Mouse (Mus musculus) liver, embryonic 16.5 days (tissue): ENCODE measurements at regions not wholly inside any gene's neighbourhood (a gene's known extent, or its start where the extent isn't known, plus 50 kb on each side); places are given as distances from the start of the nearest gene placed in this dataset.

Experiments used
- ATAC-seq: fragments of 200-750 bp; cut with Nextera tagmentation; 2 replicates; pipeline ENCODE4 v1.8.0; 2017; ENCODE audit warnings: low read depth, mild to moderate bottlenecking, moderate number of reproducible peaks, moderate library complexity
- H3K27ac ChIP-seq: fragments of 300-500 bp; sonication (generic); 2 replicates; pipeline ENCODE4 v1.5.1; 2014; ENCODE audit warnings: mild to moderate bottlenecking, low read length
- H3K27me3 ChIP-seq: fragments of 300-500 bp; sonication (generic); 2 replicates; pipeline ENCODE4 v1.6.1; 2014; ENCODE audit warnings: low read depth, low read length, mixed read lengths; ENCODE audit not compliant: control insufficient read depth, insufficient read depth
- H3K36me3 ChIP-seq: fragments of 300-500 bp; sonication (generic); 2 replicates; pipeline ENCODE4 v1.6.1; 2014; ENCODE audit warnings: mild to moderate bottlenecking; ENCODE audit not compliant: control insufficient read depth, insufficient read depth
- H3K4me1 ChIP-seq: fragments of 300-500 bp; sonication (generic); 2 replicates; pipeline ENCODE4 v1.6.1; 2014; ENCODE audit warnings: low read depth, low read length, mixed read lengths; ENCODE audit not compliant: control insufficient read depth
- H3K4me2 ChIP-seq: fragments of 300-500 bp; sonication (generic); 2 replicates; pipeline ENCODE4 v1.6.1; 2014; ENCODE audit warnings: low read depth, low read length, mixed read lengths
- H3K4me3 ChIP-seq: fragments of 300-500 bp; sonication (generic); 2 replicates; pipeline ENCODE4 v1.5.1; 2014; ENCODE audit warnings: low read depth, mild to moderate bottlenecking, low read length
- H3K9ac ChIP-seq: fragments of 300-500 bp; sonication (generic); 2 replicates; pipeline ENCODE4 v1.6.1; 2014; ENCODE audit warnings: low read depth, low read length
- H3K9me3 ChIP-seq: fragments of 300-500 bp; sonication (generic); replicated peaks from 2 replicates; pipeline ENCODE4 v1.6.1; 2016; ENCODE audit warnings: low read length; ENCODE audit not compliant: control insufficient read depth
- WGBS: fragments of 180-500 bp; shearing (Covaris S2); extraction: QIAGEN DNeasy Blood & Tissue Kit; methylation state at CpG from one replicate; pipeline ENCODE4 v1.1.7; 2014; ENCODE audit not compliant: insufficient replicate concordance; 5-methylcytosine and 5-hydroxymethylcytosine counted together

DNA sequence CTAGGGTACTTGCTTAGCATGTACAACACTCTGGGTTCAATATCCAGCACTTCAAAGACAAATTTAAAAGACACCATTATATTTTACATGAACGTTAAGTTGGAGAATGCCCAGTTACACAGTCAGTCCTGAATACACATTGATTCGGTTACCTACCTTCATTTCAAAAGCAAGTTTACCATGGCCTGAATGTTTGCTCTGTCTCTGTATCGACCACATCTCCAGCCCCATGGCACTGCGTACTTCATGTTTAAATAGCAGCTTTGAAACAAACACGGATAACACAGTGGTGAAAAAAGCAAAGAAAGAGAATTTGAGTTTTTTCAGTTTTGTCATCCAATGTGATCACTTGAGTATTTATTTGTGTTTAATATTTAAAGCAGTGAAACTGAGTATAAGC lies 254.1 kb upstream of the Plxna2 start:
- 55% methylated on average over 5 of the region's 5 CpGs for WGBS
- Histone ChIP-seq H3K4me1 (no peaks in the 10 kb centered on the region), H3K36me3 (no peaks in the 10 kb centered on the region), H3K4me3 (no peak overlapping the region), H3K4me2 (no peak overlapping the region), H3K9ac (no peak overlapping the region), H3K9me3 (no peaks in the 10 kb centered on the region), H3K27ac (peak overlapping the region; percentile 50; the same call in 1 of the 2 replicates), H3K27me3 (no peaks in the 10 kb centered on the region)
- peak; percentile 85 for ATAC-seq

DNA sequence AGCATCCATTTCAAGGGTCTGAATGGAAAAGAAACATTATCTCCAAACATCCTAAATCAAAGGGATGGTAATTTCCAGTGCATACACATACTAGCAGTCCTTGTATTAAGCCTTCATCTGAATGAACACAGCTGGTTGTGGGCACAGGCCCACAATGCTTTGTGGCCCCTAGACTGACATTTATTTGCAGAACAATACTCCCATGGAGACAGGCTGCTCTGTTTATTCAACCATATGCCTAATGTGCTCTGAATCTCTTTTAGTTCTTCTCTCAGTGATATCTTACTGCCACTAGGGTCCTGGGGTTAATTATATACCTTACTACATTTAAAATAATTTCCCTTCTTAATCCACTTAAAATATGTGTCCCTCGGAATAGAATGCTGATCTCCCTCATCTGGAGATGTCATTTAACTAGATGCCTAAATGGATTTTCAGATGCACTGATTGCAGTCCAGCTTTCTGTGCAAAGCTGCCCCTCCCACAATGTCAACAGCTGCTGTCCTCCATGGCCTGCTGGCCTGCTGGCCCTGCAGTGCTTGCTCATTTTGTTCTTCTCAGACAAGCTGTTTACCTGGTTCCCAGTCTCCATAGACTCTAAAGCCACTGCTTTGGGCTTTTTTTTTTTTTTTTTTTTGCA lies 254.8 kb upstream of the Plxna2 start:
- peak; percentile 80 for ATAC-seq
- no peak overlapping the region for H3K4me3 ChIP-seq
- H3K4me2 ChIP-seq = no peak overlapping the region
- no peaks in the 10 kb centered on the region for H3K9me3 ChIP-seq
- H3K27ac ChIP-seq = peak overlapping the region; percentile 31
- H3K27me3 ChIP-seq = no peaks in the 10 kb centered on the region
- H3K9ac ChIP-seq = no peak overlapping the region
- 43% methylated on average over 1 of the region's 1 CpGs for WGBS
- H3K4me1 ChIP-seq = no peaks in the 10 kb centered on the region
- H3K36me3 ChIP-seq = no peaks in the 10 kb centered on the region

DNA sequence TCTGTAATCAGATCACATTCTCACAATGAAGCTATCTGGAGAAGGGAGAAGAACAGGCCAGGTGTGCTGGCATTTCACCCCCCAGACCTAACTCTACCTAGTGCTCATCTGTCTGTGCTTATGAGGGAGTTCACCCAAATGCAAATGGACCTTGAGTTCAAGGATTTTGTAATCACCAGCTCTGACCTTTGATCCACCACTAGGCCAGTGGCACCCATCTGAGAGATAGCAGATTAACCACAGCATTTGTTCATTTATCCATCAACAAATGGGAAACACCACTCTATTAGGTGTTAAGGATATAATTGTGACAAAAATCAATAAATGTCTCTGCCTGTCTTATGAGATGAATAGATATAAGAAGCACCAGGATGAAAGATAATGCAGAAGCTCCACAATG lies 255.7 kb upstream of the Plxna2 start:
- Histone ChIP-seq H3K27ac (peak overlapping the region; percentile 31), H3K4me1 (no peaks in the 10 kb centered on the region), H3K9ac (no peak overlapping the region), H3K4me2 (no peak overlapping the region), H3K27me3 (no peaks in the 10 kb centered on the region), H3K9me3 (no peaks in the 10 kb centered on the region), H3K4me3 (no peak overlapping the region), H3K36me3 (no peaks in the 10 kb centered on the region)
- peak; percentile 36; the same call in 1 of the 2 replicates for ATAC-seq

DNA sequence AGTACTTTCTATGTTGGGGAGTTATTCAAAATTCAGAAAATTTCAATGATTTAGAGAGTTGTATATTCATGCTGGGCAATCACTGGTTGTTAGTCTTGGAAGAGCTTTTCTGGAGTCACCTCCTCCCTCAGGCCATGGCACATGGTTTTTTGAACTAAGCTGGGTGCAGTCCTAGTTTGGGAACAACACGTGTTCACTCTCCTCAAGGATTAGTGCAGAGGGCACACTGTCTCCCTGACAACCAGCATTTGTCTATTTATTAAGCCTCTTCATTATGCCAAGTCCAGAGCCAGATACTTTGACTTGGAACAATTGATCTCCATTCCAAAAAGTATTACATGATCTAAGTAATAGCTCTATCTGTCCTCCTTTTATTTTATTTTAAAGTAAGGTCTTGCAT lies 256.7 kb upstream of the Plxna2 start:
- no peaks in the 10 kb centered on the region for H3K4me1 ChIP-seq
- no peak for ATAC-seq
- H3K9me3 ChIP-seq = no peaks in the 10 kb centered on the region
- H3K4me2 ChIP-seq = no peak overlapping the region
- no peak overlapping the region for H3K4me3 ChIP-seq
- H3K27ac ChIP-seq = no peak overlapping the region
- 34% methylated on average over 1 of the region's 1 CpGs for WGBS
- H3K27me3 ChIP-seq = no peaks in the 10 kb centered on the region
- H3K36me3 ChIP-seq = no peaks in the 10 kb centered on the region
- no peak overlapping the region for H3K9ac ChIP-seq

DNA sequence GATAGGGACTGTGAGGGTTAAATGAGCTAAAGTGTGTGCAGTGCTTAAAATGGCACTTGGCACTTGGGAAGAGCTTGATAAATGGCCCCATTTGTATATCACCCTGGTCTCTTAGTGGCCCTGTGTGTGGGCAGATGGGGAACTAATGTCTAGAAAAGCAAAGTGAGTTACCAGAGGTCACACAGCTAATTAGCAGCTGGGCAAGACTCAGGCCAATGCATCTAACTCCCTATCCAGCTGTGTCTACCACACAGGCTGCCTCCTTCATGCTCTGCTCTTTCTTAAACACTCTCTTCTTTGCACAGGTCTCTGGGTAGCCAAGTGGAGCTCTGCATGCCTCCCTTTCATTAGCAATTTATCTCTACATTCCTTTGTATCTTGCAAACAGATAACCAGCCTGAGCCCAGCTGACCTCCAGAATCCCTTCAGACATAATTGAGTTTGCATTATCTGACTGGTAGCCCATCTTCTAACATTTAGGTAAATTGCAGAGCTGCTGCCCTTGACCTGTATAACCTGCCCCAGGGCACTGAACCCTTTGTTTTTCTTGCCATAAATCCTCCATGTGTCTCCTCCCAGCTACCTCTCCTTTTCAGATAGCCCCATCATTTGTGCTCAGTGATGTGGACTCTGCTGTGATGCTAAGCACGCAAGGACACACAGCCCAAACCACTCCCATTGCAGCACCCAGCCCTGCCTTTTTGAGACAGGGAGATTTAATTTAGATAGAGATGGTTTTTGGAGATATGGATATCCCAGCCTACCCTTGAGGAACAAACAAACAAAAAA lies 263.5 kb upstream of the Plxna2 start:
- no peaks in the 10 kb centered on the region for H3K9me3 ChIP-seq
- H3K4me3 ChIP-seq = no peak overlapping the region
- H3K4me2 ChIP-seq = no peak overlapping the region
- H3K9ac ChIP-seq = no peak overlapping the region
- H3K27me3 ChIP-seq = no peaks in the 10 kb centered on the region
- no peaks in the 10 kb centered on the region for H3K36me3 ChIP-seq
- no peak for ATAC-seq
- 53% methylated on average over 1 of the region's 1 CpGs for WGBS
- no peaks in the 10 kb centered on the region for H3K4me1 ChIP-seq
- no peak overlapping the region for H3K27ac ChIP-seq

DNA sequence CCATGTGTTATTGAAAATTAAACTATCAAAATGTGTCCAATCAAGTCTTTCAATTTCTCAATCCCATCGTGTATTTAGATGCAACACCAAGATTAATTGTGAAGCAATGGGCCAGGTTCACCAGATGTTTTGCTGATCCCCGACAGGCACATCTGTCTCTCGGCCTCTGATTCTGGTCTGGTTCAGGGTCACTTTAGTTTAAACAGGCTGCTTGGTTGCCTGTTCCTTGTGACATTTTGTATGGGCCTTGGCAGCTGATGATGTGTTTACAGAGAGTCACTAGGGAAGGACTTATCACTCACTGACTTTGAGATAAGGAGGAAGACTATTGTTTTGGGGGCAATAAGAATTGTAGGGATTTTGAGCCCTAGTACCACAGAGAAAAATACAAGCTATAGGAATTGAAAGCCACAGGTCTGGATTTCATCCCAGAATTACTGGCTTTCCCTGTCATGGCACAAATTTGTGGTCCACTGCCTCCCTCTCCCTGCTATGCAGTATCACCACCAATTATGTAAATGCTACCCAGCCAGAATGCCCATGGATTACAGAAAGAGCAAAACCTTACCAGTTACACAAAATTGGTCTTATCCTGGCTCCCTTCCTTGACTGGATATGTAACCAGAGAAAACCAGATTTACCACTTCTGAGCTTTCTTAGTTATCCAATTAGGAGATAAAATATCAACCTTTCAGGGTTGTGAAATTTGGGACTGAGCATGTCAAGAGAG lies 272.5 kb upstream of the Plxna2 start:
- H3K36me3 ChIP-seq = no peaks in the 10 kb centered on the region
- H3K27ac ChIP-seq = no peak overlapping the region
- no peak overlapping the region for H3K4me2 ChIP-seq
- H3K9ac ChIP-seq = no peak overlapping the region
- WGBS = 39% methylated on average over 3 of the region's 3 CpGs
- H3K9me3 ChIP-seq = no peaks in the 10 kb centered on the region
- no peak overlapping the region for H3K4me3 ChIP-seq
- no peak for ATAC-seq
- H3K4me1 ChIP-seq = no peaks in the 10 kb centered on the region
- no peaks in the 10 kb centered on the region for H3K27me3 ChIP-seq

DNA sequence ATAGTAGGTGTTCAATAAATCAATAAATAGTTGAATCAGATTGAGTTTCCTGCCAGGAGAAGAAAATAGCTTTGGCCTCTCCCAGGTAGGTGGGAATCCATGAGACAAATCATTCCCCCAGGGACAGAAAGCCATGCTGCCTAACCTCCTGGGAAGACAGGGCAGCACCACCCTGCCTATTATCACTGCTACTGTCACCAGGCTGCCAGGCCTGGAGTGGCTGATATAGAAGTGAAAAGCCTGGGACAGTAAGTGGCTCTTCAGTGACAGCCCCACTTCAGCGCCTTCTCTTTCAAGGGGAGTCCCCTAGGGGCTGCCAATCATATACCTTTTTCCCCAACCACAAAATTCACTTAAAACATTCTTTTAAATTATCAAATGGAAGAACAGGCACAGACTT lies 275.4 kb upstream of the Plxna2 start:
- Histone ChIP-seq H3K9me3 (no peaks in the 10 kb centered on the region), H3K4me3 (no peak overlapping the region), H3K36me3 (no peaks in the 10 kb centered on the region), H3K27me3 (no peaks in the 10 kb centered on the region), H3K4me1 (no peaks in the 10 kb centered on the region), H3K4me2 (no peak overlapping the region), H3K9ac (no peak overlapping the region), H3K27ac (no peak overlapping the region)
- WGBS = 56% methylated on average over 1 of the region's 1 CpGs
- no peak for ATAC-seq

DNA sequence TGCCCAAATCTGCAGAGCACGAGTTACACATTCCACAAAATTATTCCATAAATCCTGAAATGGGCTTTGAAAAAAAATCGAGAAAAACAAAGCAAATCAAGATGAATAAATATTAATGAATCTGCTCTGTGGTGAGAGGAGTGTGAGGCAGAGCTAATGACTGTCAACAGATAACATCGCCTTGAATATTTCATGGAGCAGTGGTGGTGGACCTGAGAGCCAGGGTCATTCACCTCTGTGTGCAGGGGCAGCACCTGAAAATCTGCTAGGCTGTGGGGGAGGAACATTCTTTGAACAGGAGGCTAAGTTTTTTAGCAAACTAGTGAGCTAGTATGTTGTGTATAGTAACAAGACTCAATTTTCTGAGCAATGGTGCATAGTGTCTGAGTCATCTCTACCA lies 276.3 kb upstream of the Plxna2 start:
- H3K27ac ChIP-seq = no peak overlapping the region
- no peaks in the 10 kb centered on the region for H3K4me1 ChIP-seq
- no peak overlapping the region for H3K9ac ChIP-seq
- H3K36me3 ChIP-seq = no peaks in the 10 kb centered on the region
- no peaks in the 10 kb centered on the region for H3K27me3 ChIP-seq
- no peak overlapping the region for H3K4me3 ChIP-seq
- ATAC-seq = no peak
- H3K4me2 ChIP-seq = no peak overlapping the region
- WGBS = 42% methylated on average over 3 of the region's 3 CpGs
- no peaks in the 10 kb centered on the region for H3K9me3 ChIP-seq
